Mouse (Mus musculus) heart, embryonic 15.5 days (tissue): Measurements from ENCODE around the gene Stat6. TPM values are rescaled to one million over a fixed set of nuclear protein-coding genes. Genes with fewer than 3 reads are reported as not detected.

ENCODE experiments used
- ATAC-seq: fragments of 200-750 bp; cut with Nextera tagmentation; replicated peaks from 2 replicates; pipeline ENCODE4 v1.8.0; 2017; ENCODE audit warnings: low read depth, moderate TSS enrichment; ENCODE audit not compliant: insufficient number of reproducible peaks, insufficient read depth, low FRiP score
- H3K27ac ChIP-seq: fragments of 300-500 bp; sonication (generic); 2 replicates; pipeline ENCODE4 v1.5.1; 2015; ENCODE audit warnings: mild to moderate bottlenecking, inconsistent platforms
- H3K27me3 ChIP-seq: fragments of 300-500 bp; sonication (generic); 2 replicates; pipeline ENCODE4 v1.6.1; 2015; ENCODE audit warnings: inconsistent platforms
- H3K36me3 ChIP-seq: fragments of 300-500 bp; sonication (generic); 2 replicates; pipeline ENCODE4 v1.6.1; 2015; ENCODE audit warnings: mild to moderate bottlenecking, inconsistent platforms
- H3K4me1 ChIP-seq: fragments of 300-500 bp; sonication (generic); replicated peaks from 2 replicates; pipeline ENCODE4 v1.6.1; 2015; ENCODE audit warnings: inconsistent platforms
- H3K4me2 ChIP-seq: fragments of 300-500 bp; sonication (generic); 2 replicates; pipeline ENCODE4 v1.6.1; 2015; ENCODE audit warnings: inconsistent platforms, mild to moderate bottlenecking, moderate library complexity
- H3K4me3 ChIP-seq: fragments of 300-500 bp; sonication (generic); 2 replicates; pipeline ENCODE4 v1.5.1; 2015; ENCODE audit warnings: mild to moderate bottlenecking, inconsistent platforms
- H3K9ac ChIP-seq: fragments of 300-500 bp; sonication (generic); 2 replicates; pipeline ENCODE4 v1.6.1; 2015; ENCODE audit warnings: mild to moderate bottlenecking, inconsistent platforms
- H3K9me3 ChIP-seq: fragments of 300-500 bp; sonication (generic); replicated peaks from 2 replicates; pipeline ENCODE4 v1.6.1; 2016; ENCODE audit warnings: inconsistent platforms
- WGBS: fragments of 180-500 bp; shearing (Covaris S2); methylation state at CpG from one replicate; pipeline ENCODE4 v1.1.7; 2015; ENCODE audit warnings: mixed read lengths; 5-methylcytosine and 5-hydroxymethylcytosine counted together
- polyA plus RNA-seq: library from polyadenylated mRNA; unstranded; fragments of >200 nt; fragmentation: Nextera tagmentation; extraction: Ambion mirVana; gene quantifications from 2 replicates; pipeline ENCODE4 v1.2.1, GENCODE M21; 2015

Stat6 gene
- polyA plus RNA-seq, 1 experiment from 2014 or later = 26.2 TPM

DNA sequence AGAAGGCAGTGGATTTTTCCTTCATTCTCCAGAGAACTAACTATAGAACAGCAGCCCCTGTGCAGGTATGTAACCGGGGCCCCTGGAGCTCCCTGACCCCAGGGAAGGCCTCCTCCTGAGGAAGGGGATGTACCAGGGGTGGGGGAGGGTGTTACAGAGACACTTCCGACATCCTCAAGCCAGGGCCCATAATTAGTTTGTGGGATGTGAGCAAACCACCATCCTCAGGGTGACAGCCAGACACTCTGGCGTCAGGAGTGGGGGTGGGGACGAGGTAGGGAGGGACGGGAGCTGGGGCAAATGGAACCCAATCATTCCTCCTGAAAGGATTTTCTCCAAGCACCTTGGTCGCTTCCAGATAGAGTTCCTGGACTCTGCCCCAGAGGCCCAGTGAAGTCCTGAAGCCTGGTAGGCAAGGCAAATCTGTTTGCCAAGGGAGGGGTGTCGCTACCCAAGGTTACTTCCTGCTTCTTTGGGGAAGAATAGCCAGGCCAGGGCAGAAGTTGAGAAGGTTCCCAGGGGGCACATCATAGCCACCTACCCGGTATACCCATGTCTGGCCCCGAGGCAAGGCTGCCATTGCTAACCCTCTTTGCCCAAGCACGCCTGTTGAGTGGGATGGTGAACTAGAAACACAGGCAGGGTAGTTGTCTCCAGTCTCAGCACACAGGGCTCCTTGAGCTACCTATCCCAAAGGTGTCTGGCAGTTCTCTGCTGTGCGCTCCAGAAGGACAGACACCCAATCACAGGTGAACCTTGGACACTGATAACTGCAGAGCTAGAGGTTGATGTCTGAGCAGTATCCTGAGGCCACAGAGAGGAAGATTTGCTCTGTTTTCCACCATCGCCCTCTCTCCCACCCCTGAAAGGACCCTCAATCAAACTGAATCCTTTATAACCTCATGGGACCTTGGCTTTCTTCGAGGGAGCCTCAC, 39.1 kb upstream of the Stat6 start:
- H3K27me3 ChIP-seq = no peaks in the 10 kb centered on the region
- no peaks in the 10 kb centered on the region for H3K9me3 ChIP-seq
- no peak overlapping the region for H3K9ac ChIP-seq
- ATAC-seq = no peak
- H3K4me2 ChIP-seq = no peak overlapping the region
- H3K4me3 ChIP-seq = no peak overlapping the region
- 51% methylated on average over 13 of the region's 13 CpGs for WGBS
- H3K4me1 ChIP-seq = peaks cover 46% of the 10 kb centered on the region
- H3K36me3 ChIP-seq = no peaks in the 10 kb centered on the region; the same call in 1 of the 2 replicates
- 0 out of 2 replicates have a peak overlapping the region, but pooled peaks have one; percentile 7 for H3K27ac ChIP-seq

DNA sequence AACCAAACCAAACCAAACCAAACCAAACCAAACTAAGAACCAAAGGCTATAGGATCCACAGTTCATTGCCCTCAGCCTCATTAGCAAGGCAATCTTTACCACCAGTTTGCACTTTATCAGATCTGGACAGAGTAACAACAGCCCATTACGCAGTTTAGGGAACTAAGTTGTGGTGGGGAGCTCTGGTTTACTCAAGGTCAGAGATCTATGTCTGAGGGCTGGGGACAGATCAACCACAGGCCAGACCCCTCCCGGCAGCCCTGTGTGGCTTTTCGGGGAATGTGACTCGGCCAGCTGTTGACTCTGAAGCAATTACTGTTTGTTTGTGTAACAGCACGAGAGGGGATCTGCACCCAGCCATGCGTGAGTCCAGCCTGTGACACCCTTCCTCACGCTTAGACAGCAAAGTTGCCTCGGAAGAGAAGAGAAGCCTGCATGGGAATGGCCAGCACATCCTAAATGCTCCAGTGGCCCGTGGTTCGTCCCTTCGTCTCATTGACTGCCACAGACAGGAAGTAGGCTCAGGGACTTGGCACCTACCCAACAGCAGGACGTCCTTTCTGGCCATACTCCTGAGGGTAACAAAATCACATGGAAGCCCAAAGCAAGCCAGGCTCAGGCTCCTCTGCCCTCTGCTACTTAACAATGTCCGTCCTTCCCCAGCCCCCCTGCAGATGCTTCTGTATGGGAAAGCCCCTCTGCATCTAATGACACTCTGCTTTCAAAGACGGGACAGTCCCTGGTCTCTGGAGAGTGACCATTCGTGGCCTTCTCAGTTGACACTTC, 38.1 kb upstream of the Stat6 start:
- Histone ChIP-seq H3K9ac (no peak overlapping the region), H3K27me3 (no peaks in the 10 kb centered on the region), H3K4me3 (no peak overlapping the region), H3K4me2 (no peak overlapping the region), H3K4me1 (peaks cover 40% of the 10 kb centered on the region), H3K36me3 (no peaks in the 10 kb centered on the region; the same call in 1 of the 2 replicates), H3K9me3 (no peaks in the 10 kb centered on the region), H3K27ac (peak overlapping the region; percentile 7; the same call in 1 of the 2 replicates)
- no peak for ATAC-seq
- 35% methylated on average over 15 of the region's 15 CpGs for WGBS

DNA sequence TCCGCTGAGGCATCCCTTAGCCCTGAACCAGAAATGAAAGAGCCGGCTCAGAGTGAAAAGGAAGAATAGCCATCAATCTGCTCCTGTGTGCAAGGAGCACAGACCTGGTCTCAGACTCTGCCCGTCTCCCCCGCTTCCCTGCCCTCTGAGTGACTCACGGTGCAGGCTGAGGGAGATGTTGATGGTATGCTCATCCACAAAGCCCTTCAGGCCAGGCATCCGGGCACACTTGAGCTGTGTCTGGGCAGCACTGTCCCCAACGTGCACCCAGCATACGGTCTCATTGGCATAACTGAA, 37.6 kb upstream of the Stat6 start:
- ATAC-seq = no peak
- Histone ChIP-seq H3K4me3 (no peak overlapping the region), H3K4me1 (peaks cover 35% of the 10 kb centered on the region), H3K4me2 (no peak overlapping the region), H3K27me3 (no peaks in the 10 kb centered on the region), H3K9me3 (no peaks in the 10 kb centered on the region), H3K27ac (no peak overlapping the region), H3K9ac (no peak overlapping the region), H3K36me3 (no peaks in the 10 kb centered on the region; the same call in 1 of the 2 replicates)
- 70% methylated on average over 8 of the region's 8 CpGs for WGBS

DNA sequence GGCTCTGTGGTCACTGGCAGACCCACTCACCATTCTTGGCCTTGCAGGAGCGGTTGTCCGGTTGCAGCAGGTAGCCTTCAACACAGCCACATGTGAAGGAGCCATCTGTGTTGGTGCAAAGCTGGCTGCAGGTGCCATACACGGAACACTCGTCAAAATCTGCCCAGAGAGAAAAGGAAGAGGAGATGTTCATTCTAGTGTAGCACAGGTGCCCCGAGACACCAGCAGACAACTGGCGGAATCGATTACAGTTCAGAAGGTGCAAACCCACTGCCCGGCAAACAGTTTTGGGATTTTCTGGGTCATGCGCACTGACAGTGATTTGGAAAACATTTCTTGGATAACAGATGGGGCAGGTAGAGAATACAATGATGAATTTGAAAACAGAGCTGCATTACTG, 37.0 kb upstream of the Stat6 start:
- no peak overlapping the region for H3K9ac ChIP-seq
- peaks cover 30% of the 10 kb centered on the region for H3K4me1 ChIP-seq
- no peak overlapping the region for H3K4me3 ChIP-seq
- H3K27ac ChIP-seq = no peak overlapping the region
- no peak overlapping the region for H3K4me2 ChIP-seq
- H3K27me3 ChIP-seq = no peaks in the 10 kb centered on the region
- no peaks in the 10 kb centered on the region for H3K9me3 ChIP-seq
- H3K36me3 ChIP-seq = no peaks in the 10 kb centered on the region; the same call in 1 of the 2 replicates
- 92% methylated on average over 9 of the region's 9 CpGs for WGBS
- ATAC-seq = no peak

DNA sequence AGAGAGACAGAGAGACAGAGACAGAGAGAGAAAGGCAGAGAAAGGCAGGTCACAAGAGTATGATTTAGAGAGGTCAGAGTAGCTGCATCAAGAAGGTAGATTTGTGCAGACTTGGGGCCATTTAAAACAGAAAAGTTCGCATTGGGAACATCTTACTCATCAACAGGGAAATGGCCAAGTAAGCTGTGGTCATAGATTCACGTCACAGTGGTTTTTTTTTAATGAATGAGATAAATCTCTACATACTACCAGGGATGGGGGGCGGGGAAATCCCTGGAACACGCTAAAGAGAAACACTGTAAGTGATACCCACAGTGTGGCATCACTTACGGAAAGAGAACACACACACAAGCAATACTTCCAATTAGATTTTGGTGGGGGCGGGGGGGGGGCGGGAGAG, 35.7 kb upstream of the Stat6 start:
- peaks cover 6% of the 10 kb centered on the region for H3K36me3 ChIP-seq
- H3K9me3 ChIP-seq = no peaks in the 10 kb centered on the region
- H3K4me3 ChIP-seq = no peak overlapping the region
- no peak for ATAC-seq
- no peak overlapping the region for H3K9ac ChIP-seq
- H3K4me1 ChIP-seq = peaks cover 26% of the 10 kb centered on the region
- no peak overlapping the region for H3K27ac ChIP-seq
- WGBS = 81% methylated on average over 7 of the region's 7 CpGs
- no peaks in the 10 kb centered on the region for H3K27me3 ChIP-seq
- no peak overlapping the region for H3K4me2 ChIP-seq

DNA sequence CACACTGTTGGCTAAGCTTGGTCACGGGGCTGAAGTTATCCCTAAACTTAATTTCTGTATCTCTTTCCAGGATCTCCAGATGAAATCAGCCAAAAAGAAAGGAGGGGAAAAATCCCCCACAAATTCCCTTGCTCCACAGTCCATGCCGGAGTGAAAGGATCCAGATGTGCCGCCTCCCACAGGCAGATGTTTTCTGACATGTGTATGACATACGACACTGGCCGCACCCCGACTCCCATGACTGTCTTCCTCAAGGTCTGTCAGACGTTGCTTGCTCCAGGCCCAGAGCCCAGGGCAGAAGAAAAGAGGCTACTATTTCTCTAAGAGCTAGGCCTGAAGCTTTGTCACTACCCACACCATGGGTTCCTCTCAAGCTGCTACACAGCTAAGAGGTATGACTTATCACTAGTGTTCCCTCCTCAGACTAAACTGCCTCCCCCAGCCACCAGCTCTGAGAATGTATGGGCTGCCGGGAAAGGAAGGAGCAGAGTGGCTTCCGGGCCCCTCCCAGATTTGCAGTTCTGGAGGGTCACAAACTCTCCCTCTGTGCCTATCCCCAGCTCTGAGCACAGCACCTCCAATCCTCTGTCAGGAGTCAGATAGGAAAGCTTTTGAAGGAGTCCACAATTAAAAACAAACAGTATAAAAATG, 33.2 kb upstream of the Stat6 start:
- H3K27ac ChIP-seq = no peak overlapping the region
- H3K9ac ChIP-seq = no peak overlapping the region
- no peak overlapping the region for H3K4me3 ChIP-seq
- H3K27me3 ChIP-seq = no peaks in the 10 kb centered on the region
- ATAC-seq = no peak
- H3K36me3 ChIP-seq = peaks cover 6% of the 10 kb centered on the region
- 62% methylated on average over 9 of the region's 9 CpGs for WGBS
- H3K4me1 ChIP-seq = peaks cover 20% of the 10 kb centered on the region
- H3K9me3 ChIP-seq = no peaks in the 10 kb centered on the region
- H3K4me2 ChIP-seq = no peak overlapping the region

DNA sequence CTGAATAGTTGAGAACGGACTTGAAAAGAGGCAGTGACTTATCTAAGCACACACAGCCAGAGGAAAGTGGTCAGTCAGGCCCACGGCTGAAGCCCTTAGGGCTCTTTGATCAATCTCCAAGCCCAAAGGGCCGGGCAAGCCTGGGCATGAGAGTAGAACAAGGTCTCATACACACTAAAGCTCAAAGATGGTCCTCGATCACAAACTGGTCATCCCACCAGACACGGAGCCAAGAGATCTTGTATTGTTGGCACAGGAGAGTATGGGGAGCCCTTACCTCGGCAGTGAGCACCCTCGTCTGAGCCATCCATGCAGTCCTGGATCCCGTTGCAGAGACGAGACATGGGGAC, 32.7 kb upstream of the Stat6 start:
- H3K27me3 ChIP-seq = no peaks in the 10 kb centered on the region
- no peaks in the 10 kb centered on the region for H3K9me3 ChIP-seq
- H3K4me1 ChIP-seq = peaks cover 20% of the 10 kb centered on the region
- no peak overlapping the region for H3K9ac ChIP-seq
- no peak overlapping the region for H3K4me2 ChIP-seq
- WGBS = 81% methylated on average over 9 of the region's 9 CpGs
- ATAC-seq = no peak
- H3K36me3 ChIP-seq = peaks cover 6% of the 10 kb centered on the region
- H3K4me3 ChIP-seq = no peak overlapping the region
- H3K27ac ChIP-seq = no peak overlapping the region

DNA sequence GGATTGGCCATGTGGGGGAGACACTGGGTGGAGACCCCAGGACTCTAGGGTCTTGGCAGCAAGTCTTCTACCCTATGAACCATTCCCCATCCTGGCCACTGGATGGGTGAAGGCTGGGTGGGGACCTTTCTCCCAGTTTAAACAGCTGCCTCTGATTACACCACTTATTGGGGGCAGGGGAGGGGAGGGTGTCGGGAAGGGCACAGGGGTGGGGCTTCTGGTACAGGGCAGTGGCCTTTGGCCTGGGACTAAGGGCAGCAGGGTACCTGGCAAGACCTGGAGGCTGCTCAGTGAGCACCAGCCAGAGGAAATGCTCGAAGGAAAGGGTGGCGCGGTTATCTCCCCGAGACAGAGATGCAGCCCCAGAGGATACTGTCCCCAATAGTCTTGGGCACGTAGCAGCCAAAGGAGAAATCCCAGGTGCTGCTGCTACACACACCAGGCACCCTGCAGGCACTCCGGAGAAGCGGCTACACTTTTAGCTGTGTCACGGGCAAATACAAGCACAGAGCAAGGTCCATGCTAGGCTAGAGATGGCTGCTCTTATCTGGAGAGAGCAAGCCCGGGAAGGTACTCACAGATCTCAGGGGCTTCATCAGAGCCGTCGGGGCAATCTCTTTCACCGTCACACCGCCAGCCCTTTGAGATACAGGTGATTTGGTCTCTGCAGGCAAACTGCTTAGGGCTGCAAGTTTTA, 30.6 kb upstream of the Stat6 start:
- Histone ChIP-seq H3K4me3 (no peak overlapping the region), H3K9me3 (no peaks in the 10 kb centered on the region), H3K36me3 (peaks cover 6% of the 10 kb centered on the region; the same call in 1 of the 2 replicates), H3K9ac (no peak overlapping the region), H3K4me2 (no peak overlapping the region), H3K4me1 (peaks cover 34% of the 10 kb centered on the region), H3K27me3 (no peaks in the 10 kb centered on the region), H3K27ac (no peak overlapping the region)
- no peak for ATAC-seq
- 74% methylated on average over 14 of the region's 14 CpGs for WGBS

DNA sequence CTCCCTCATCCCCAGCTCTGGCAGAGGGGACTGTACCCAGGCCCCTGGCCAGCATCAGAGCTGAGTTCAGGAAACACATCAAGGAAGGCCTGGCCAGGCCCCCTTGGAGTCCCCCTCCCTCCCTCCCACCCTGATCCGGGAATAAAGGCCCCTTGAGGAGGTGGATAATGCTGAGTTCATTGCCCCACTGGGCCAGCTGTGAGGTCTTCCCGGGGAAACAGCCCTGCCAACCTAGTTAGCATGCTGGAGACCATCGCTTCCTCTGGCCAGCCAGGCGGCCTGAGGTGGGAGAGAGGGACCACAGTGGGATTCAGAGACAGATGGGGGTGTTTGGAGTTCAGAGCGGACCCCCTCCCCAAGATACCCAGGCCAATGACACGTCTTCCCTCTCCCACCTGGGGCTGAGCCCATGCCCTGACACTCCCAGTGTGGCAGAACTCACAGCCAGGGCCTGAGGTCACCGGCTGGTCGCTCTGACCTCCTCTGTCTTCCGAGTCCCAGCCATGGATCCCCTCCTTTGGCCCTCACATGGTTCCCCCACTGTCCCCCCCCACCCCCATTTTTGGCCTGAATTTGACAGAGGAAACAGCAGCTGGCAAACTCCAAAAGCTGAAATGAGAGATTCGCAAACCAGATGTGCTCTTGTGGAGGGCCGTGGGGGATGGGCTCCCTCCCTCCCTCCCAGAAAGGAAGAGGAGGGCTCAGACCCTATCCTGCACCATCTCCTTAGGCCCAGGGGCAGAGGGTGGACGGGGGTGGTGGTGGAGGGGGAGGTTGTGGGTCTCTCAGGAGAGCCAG, 28.4 kb upstream of the Stat6 start:
- H3K9me3 ChIP-seq = no peaks in the 10 kb centered on the region
- H3K27me3 ChIP-seq = peaks cover 2% of the 10 kb centered on the region; the same call in 1 of the 2 replicates
- no peak overlapping the region for H3K4me3 ChIP-seq
- peaks cover 6% of the 10 kb centered on the region; the same call in 1 of the 2 replicates for H3K36me3 ChIP-seq
- 38% methylated on average over 12 of the region's 12 CpGs for WGBS
- H3K27ac ChIP-seq = peak overlapping the region; percentile 72
- ATAC-seq = peak; percentile 59
- H3K9ac ChIP-seq = no peak overlapping the region
- H3K4me2 ChIP-seq = peak overlapping the region; percentile 28
- peaks cover 54% of the 10 kb centered on the region for H3K4me1 ChIP-seq

DNA sequence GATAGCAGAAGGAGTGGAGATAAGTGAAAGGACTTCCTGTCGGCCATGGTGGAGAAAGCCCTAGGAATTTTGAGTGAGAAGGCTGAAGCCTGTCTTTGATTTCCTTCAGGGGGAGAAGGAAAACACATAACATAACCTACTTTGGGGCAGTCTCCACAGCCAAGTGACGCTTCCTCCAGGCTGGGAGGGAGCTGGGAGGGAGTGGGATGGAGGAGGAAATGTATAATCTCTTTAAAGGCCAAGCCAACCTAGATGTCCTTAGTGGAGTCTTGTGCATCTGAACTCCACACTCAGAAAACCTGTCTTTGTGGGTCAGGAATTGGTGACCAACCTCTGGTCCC, 27.8 kb upstream of the Stat6 start:
- Histone ChIP-seq H3K4me3 (no peak overlapping the region), H3K9me3 (no peaks in the 10 kb centered on the region), H3K4me2 (0 out of 2 replicates have a peak overlapping the region, but pooled peaks have one; percentile 28), H3K4me1 (peaks cover 59% of the 10 kb centered on the region), H3K27ac (peak overlapping the region; percentile 72), H3K9ac (no peak overlapping the region), H3K36me3 (peaks cover 6% of the 10 kb centered on the region; the same call in 1 of the 2 replicates), H3K27me3 (peaks cover 2% of the 10 kb centered on the region; the same call in 1 of the 2 replicates)
- 0 out of 2 replicates have a peak, but pooled peaks have one; percentile 5 for ATAC-seq
- WGBS = 49% methylated on average over 2 of the region's 2 CpGs
